Comparison of ENCODE assay signal across 8 mouse cellular contexts in the genomic region with DNA sequence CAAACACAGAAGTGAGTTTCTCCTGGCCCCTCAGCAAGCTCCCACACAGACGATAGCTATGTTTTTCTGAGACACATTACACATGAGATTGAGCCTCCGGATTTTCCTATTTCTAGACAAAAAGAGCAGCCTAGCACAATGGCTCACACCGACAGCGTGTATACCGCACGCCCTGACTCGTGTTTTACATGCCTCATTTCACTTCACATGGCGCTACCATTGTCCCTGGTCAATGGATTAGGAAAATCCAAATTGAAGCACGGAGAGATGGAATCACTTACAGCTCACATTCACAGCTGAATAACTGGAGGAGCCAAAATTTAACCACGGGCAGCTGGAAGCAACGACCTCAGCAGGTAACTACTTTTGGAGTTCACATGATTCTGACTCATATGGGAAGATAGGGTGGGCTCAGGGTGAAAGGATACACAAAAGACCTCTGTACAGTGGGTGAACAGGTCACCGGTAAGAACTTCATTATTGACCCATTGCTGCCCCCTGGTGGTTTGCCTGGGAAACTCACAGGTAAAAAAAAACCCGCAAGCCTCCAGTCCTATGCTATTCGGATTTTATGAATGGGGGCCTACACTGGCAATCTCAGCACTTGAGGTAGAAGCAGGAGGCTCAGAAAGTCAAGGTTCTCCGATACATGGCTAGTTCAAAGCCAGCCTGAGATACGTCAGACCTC. TPM values are rescaled to one million over a fixed set of nuclear protein-coding genes. Genes with fewer than 3 reads are reported as not detected.
A peak's percentile ranks its signal among the peaks of the same experiment; 100 is the strongest.
DNase-seq lines count a peak whose midpoint lies in the region; ATAC-seq lines count a peak whose summit lies in the region.

No protein-coding gene starts in this region.

- ATAC-seq in neural tube, embryonic 14.5 days (ENCODE audit: low read depth), result peak; percentile 50; the same call in 1 of the 2 replicates

- no peak overlapping the region for H3K4me2 ChIP-seq in neural tube, embryonic 14.5 days (ENCODE audit: low read depth, low read length)

- no peak overlapping the region for H3K4me3 ChIP-seq in limb, embryonic 10.5 days
- H3K4me3 ChIP-seq in neural tube, embryonic 14.5 days (ENCODE audit: low read depth, low read length), result no peak overlapping the region

- DNase-seq in testis, postnatal 10 days (ENCODE audit: low spot score), result peak; percentile 85
- DNase-seq in testis, postnatal 14 days (ENCODE audit: low spot score), result no peak
- DNase-seq in adrenal gland, adult 18-20 months (ENCODE audit: low spot score in 2 of 2), result peak; percentile 70 to 76
- DNase-seq in embryo, embryonic 10 days (ENCODE audit: low spot score), result peak; percentile 64
- DNase-seq in heart, postnatal 36 days, result peak; percentile 68 to 72
- peak; percentile 88 for DNase-seq in limb, embryonic 10.5 days (ENCODE audit: low spot score)
- DNase-seq in yolk sac, embryonic 10.5 days (ENCODE audit: low spot score), result peak; percentile 49

- peaks cover 17% of the 10 kb centered on the region for H3K4me1 ChIP-seq in limb, embryonic 10.5 days
- H3K4me1 ChIP-seq in neural tube, embryonic 14.5 days (ENCODE audit: control insufficient read depth, insufficient read depth, low read length), result peaks cover 16% of the 10 kb centered on the region

- peaks cover 55% of the 10 kb centered on the region for H3K36me3 ChIP-seq in limb, embryonic 10.5 days
- H3K36me3 ChIP-seq in neural tube, embryonic 14.5 days (ENCODE audit: control insufficient read depth, insufficient read depth, low read length), result peaks cover 14% of the 10 kb centered on the region

- no peaks in the 10 kb centered on the region for H3K9me3 ChIP-seq in limb, embryonic 10.5 days (replicated peaks)
- no peaks in the 10 kb centered on the region for H3K9me3 ChIP-seq in neural tube, embryonic 14.5 days (ENCODE audit: control insufficient read depth, low read length)

- H3K27ac ChIP-seq in limb, embryonic 10.5 days, result no peak overlapping the region
- H3K27ac ChIP-seq in neural tube, embryonic 14.5 days (ENCODE audit: low read depth, low read length), result no peak overlapping the region

- 72% methylated on average over 16 of the region's 16 CpGs for WGBS in limb, embryonic 10.5 days
- WGBS in neural tube, embryonic 14.5 days, result 32% methylated on average over 16 of the region's 16 CpGs

- H3K27me3 ChIP-seq in limb, embryonic 10.5 days (ENCODE audit: low read depth, poor library complexity, severe bottlenecking), result no peaks in the 10 kb centered on the region
- H3K27me3 ChIP-seq in neural tube, embryonic 14.5 days (ENCODE audit: control insufficient read depth, insufficient read depth, low read length), result no peaks in the 10 kb centered on the region

- intact Hi-C loops in heart, postnatal 36 days (cut with DNase I), result loop anchor here (1.0 kb wide), 1 partner anchor 101 kb away; no protein-coding TSS in a partner anchor

- no peak overlapping the region for H3K9ac ChIP-seq in neural tube, embryonic 14.5 days (replicated peaks; ENCODE audit: low read depth, low read length)

RNA-seq across cellular contexts. Expression of a gene that starts 17.8 kb away (rescaled TPM):
- 100 to 1,000 TPM in 1 of 2 experiments, 10 to 100 TPM in 1; 83.8 to 128 TPM for total RNA-seq in adrenal gland, adult 18-20 months (2021)
- 10 to 100 TPM; 29.9 to 30.0 TPM for total RNA-seq in heart, postnatal 36 days (2021)
- polyA plus RNA-seq in limb, embryonic 10.5 days (2016; fragmentation: Nextera tagmentation; extraction: Ambion mirVana), result 55.9 and 62.5 TPM in 2 replicates
- 46.8 and 57.8 TPM in 2 replicates for polyA plus RNA-seq in neural tube, embryonic 14.5 days (2014; fragmentation: Nextera tagmentation; extraction: Ambion mirVana)

RNA-seq across cellular contexts. Expression of a gene that starts 17.9 kb away (rescaled TPM):
- total RNA-seq in adrenal gland, adult 18-20 months (2021), result 10 to 100 TPM; 65.2 to 77.7 TPM
- 10 to 100 TPM; 78.2 to 81.0 TPM for total RNA-seq in heart, postnatal 36 days (2021)
- 118 and 137 TPM in 2 replicates for polyA plus RNA-seq in limb, embryonic 10.5 days (2016; fragmentation: Nextera tagmentation; extraction: Ambion mirVana)
- polyA plus RNA-seq in neural tube, embryonic 14.5 days (2014; fragmentation: Nextera tagmentation; extraction: Ambion mirVana), result 137 and 146 TPM in 2 replicates

RNA-seq across cellular contexts. Expression of a gene that starts 56.5 kb away (rescaled TPM):
- total RNA-seq in adrenal gland, adult 18-20 months (2021), result not detected
- not detected for total RNA-seq in heart, postnatal 36 days (2021)
- polyA plus RNA-seq in limb, embryonic 10.5 days (2016; fragmentation: Nextera tagmentation; extraction: Ambion mirVana), result 0.10 TPM in 1 of 2 replicates, not detected in the other
- polyA plus RNA-seq in neural tube, embryonic 14.5 days (2014; fragmentation: Nextera tagmentation; extraction: Ambion mirVana), result 8.0 and 11.2 TPM in 2 replicates
